In the genomic region with DNA sequence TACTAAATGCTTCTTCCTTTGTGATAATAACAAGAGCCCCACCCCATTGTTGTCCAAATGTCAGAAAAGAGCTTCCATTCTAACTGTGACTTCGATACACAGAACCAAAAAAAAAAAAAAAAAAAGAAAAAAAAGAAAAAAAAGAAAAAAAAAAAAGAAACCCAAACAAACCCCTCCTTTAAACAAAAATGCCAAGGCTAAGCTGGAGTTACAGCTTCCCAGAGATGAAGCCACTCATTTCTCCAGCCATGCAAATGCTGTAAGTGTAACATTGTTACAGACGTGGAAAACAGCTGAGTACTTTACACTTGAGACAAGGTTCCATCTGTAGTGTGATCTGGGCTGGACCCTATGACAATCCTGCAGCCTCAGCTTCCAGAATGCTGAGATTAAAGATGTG, we compare ENCODE assay signal across 8 mouse cellular contexts. TPM values are rescaled to one million over a fixed set of nuclear protein-coding genes. Genes with fewer than 3 reads are reported as not detected.
DNase-seq lines count a peak whose midpoint lies in the region; ATAC-seq and TF ChIP-seq lines count a peak whose summit lies in the region.

No protein-coding gene starts in this region.

- H3K27ac ChIP-seq in heart, embryonic 12.5 days (ENCODE audit: poor library complexity, severe bottlenecking) = peak overlapping the region; percentile 87
- H3K27ac ChIP-seq in MEL (ENCODE audit: control insufficient read depth, low read depth, low read length) = peak overlapping the region; percentile 87
- H3K27ac ChIP-seq in hindbrain, embryonic 13.5 days = peak overlapping the region; percentile 45; the same call in 1 of the 2 replicates
- peak overlapping the region; percentile 94 for H3K27ac ChIP-seq in midbrain, embryonic 10.5 days (replicated peaks)

- no peak for TF ChIP-seq EP300 in MEL (IDR thresholded peaks at IDR 0.05; ENCODE audit: low read depth in 1 of 2, low read length in 2 of 2)

- peaks cover 29% of the 10 kb centered on the region for H3K4me1 ChIP-seq in heart, embryonic 12.5 days (replicated peaks)
- peaks cover 14 to 35% of the 10 kb centered on the region in 2 experiments for H3K4me1 ChIP-seq in MEL (ENCODE audit: control insufficient read depth in 1 of 2, insufficient read depth in 2 of 2, low read length in 2 of 2)
- peaks cover 43% of the 10 kb centered on the region for H3K4me1 ChIP-seq in hindbrain, embryonic 13.5 days (replicated peaks)
- H3K4me1 ChIP-seq in midbrain, embryonic 10.5 days = peaks cover 46% of the 10 kb centered on the region

- no peak for DNase-seq in heart, postnatal 10 days
- no peak for DNase-seq in MEL (ENCODE audit: low read depth, low spot score)
- no peak for DNase-seq in midbrain, embryonic 10.5 days (ENCODE audit: low spot score)
- no peak for DNase-seq in gastrocnemius, postnatal 10 days
- DNase-seq in layer of hippocampus, postnatal 14 days (ENCODE audit: low spot score in 2 of 2) = no peak
- DNase-seq in ovary, postnatal 36 days (ENCODE audit: low spot score) = no peak

- no peak for ATAC-seq in heart, embryonic 12.5 days (ENCODE audit: insufficient number of reproducible peaks, low FRiP score)
- no peak for ATAC-seq in hindbrain, embryonic 13.5 days (ENCODE audit: low FRiP score)

- TF ChIP-seq POLR2A in MEL (IDR thresholded peaks at IDR 0.05; ENCODE audit: control insufficient read depth in 1 of 2, insufficient read depth in 1 of 2, low read depth in 1 of 2, low read length in 2 of 2, poor library complexity in 1 of 2) = no peak

- H3K4me3 ChIP-seq in heart, embryonic 12.5 days = peak overlapping the region; percentile 62
- H3K4me3 ChIP-seq in MEL (ENCODE audit: control insufficient read depth in 1 of 2, insufficient read depth in 1 of 2, low read depth in 2 of 2, low read length in 2 of 2) = peak overlapping the region; percentile 75 to 92
- H3K4me3 ChIP-seq in hindbrain, embryonic 13.5 days = peak overlapping the region; percentile 54
- H3K4me3 ChIP-seq in midbrain, embryonic 10.5 days = peak overlapping the region; percentile 73

- peak overlapping the region; percentile 76 for H3K4me2 ChIP-seq in heart, embryonic 12.5 days
- H3K4me2 ChIP-seq in hindbrain, embryonic 13.5 days = peak overlapping the region; percentile 82

- H3K9me3 ChIP-seq in heart, embryonic 12.5 days (replicated peaks) = 0 out of 2 replicates have a peak, but pooled peaks cover 4% of the 10 kb centered on the region
- H3K9me3 ChIP-seq in MEL (replicated peaks; ENCODE audit: insufficient read depth, low read length) = no peaks in the 10 kb centered on the region
- H3K9me3 ChIP-seq in hindbrain, embryonic 13.5 days = no peaks in the 10 kb centered on the region
- no peaks in the 10 kb centered on the region for H3K9me3 ChIP-seq in midbrain, embryonic 10.5 days (replicated peaks)

- H3K36me3 ChIP-seq in heart, embryonic 12.5 days = peaks cover 33% of the 10 kb centered on the region
- H3K36me3 ChIP-seq in MEL (ENCODE audit: control insufficient read depth in 1 of 2, insufficient read depth in 2 of 2, low read length in 2 of 2) = peaks cover 7 to 37% of the 10 kb centered on the region in 2 experiments
- peaks cover 23% of the 10 kb centered on the region for H3K36me3 ChIP-seq in hindbrain, embryonic 13.5 days
- H3K36me3 ChIP-seq in midbrain, embryonic 10.5 days = peaks cover 40% of the 10 kb centered on the region

- no peak for TF ChIP-seq RAD21 in MEL (IDR thresholded peaks at IDR 0.05; ENCODE audit: low read depth, low read length)

- WGBS in heart, embryonic 12.5 days = 34% methylated on average over 2 of the region's 2 CpGs
- 34% methylated on average over 2 of the region's 2 CpGs for WGBS in hindbrain, embryonic 13.5 days
- 28% methylated on average over 2 of the region's 2 CpGs for WGBS in midbrain, embryonic 10.5 days

- peaks cover 48% of the 10 kb centered on the region for H3K79me2 ChIP-seq in MEL (ENCODE audit: control insufficient read depth, insufficient read depth, low read length, poor library complexity)

- no peak for TF ChIP-seq CTCF in MEL (IDR thresholded peaks at IDR 0.05 in 2 of 3, conservative IDR thresholded peaks at IDR 0.05 in 1 of 3; ENCODE audit: control insufficient read depth in 1 of 3, insufficient read depth in 1 of 3, low read depth in 2 of 3, low read length in 3 of 3, poor library complexity in 1 of 3, severe bottlenecking in 1 of 3)

- H3K27me3 ChIP-seq in heart, embryonic 12.5 days (replicated peaks) = no peaks in the 10 kb centered on the region
- no peaks in the 10 kb centered on the region for H3K27me3 ChIP-seq in MEL (ENCODE audit: control insufficient read depth in 1 of 2, insufficient read depth in 2 of 2, low read length in 2 of 2)
- no peaks in the 10 kb centered on the region for H3K27me3 ChIP-seq in hindbrain, embryonic 13.5 days
- no peaks in the 10 kb centered on the region for H3K27me3 ChIP-seq in midbrain, embryonic 10.5 days (ENCODE audit: low read depth, poor library complexity, severe bottlenecking)

- intact Hi-C loops in heart, postnatal 10 days (cut with DNase I) = no loop called here

- peak overlapping the region; percentile 74 for H3K9ac ChIP-seq in heart, embryonic 12.5 days
- H3K9ac ChIP-seq in MEL (ENCODE audit: control insufficient read depth, low read depth, low read length, poor library complexity, severe bottlenecking) = peak overlapping the region; percentile 81
- peak overlapping the region; percentile 68 for H3K9ac ChIP-seq in hindbrain, embryonic 13.5 days

TF ChIP-seq in MEL, 35 proteins besides CTCF, POLR2A, EP300 and RAD21 (continues in another document):
- TF ChIP-seq MYB (IDR thresholded peaks at IDR 0.05; ENCODE audit: low read depth, low read length) = peak; percentile 22; the same call in 1 of the 2 replicates
- 0 out of 2 replicates have a peak, but pooled peaks have one; percentile 43 for TF ChIP-seq GATA1 (IDR thresholded peaks at IDR 0.05; ENCODE audit: low read depth, low read length)
- peak; percentile 54; the same call in 1 of the 2 replicates for TF ChIP-seq ZNF384 (IDR thresholded peaks at IDR 0.05; ENCODE audit: low read depth, low read length)
- TF ChIP-seq KAT2A (conservative IDR thresholded peaks at IDR 0.05; ENCODE audit: low read depth, low read length) = no peak
- no peak for TF ChIP-seq SMC3 (IDR thresholded peaks at IDR 0.05; ENCODE audit: low read depth, low read length)

RNA-seq across cellular contexts. Expression of a gene that starts 1.1 kb away (rescaled TPM):
- polyA plus RNA-seq in heart, embryonic 12.5 days (2016; fragmentation: Nextera tagmentation; extraction: Ambion mirVana) = 355 and 356 TPM in 2 replicates
- 10 to 100 TPM; 26.6 to 26.9 TPM for total RNA-seq in heart, postnatal 10 days (2021)
- 271 and 292 TPM in 2 replicates for total RNA-seq in MEL (2012; rRNA removed)
- 100 to 1,000 TPM; 177 to 438 TPM for polyA plus RNA-seq in MEL (2012; ENCODE audit: insufficient read depth in 1 of 2, insufficient read length in 2 of 2, low read depth in 1 of 2, low replicate concordance in 2 of 2, missing spikeins in 1 of 2)
- 116 and 121 TPM in 2 replicates for polyA plus RNA-seq in hindbrain, embryonic 13.5 days (2015; fragmentation: Nextera tagmentation; extraction: Ambion mirVana)
- 540 and 645 TPM in 2 replicates for polyA plus RNA-seq in midbrain, embryonic 10.5 days (2016; fragmentation: Nextera tagmentation; extraction: Ambion mirVana)
- 10 to 100 TPM; 19.7 to 22.3 TPM for total RNA-seq in gastrocnemius, postnatal 10 days (2021)
- total RNA-seq in layer of hippocampus, postnatal 14 days (2021) = 1 to 10 TPM; 4.6 to 6.5 TPM

RNA-seq across cellular contexts. Expression of a gene that starts 1.1 kb away (rescaled TPM):
- 76.2 and 78.1 TPM in 2 replicates for polyA plus RNA-seq in heart, embryonic 12.5 days (2016; fragmentation: Nextera tagmentation; extraction: Ambion mirVana)
- total RNA-seq in heart, postnatal 10 days (2021) = 10 to 100 TPM; 59.1 to 62.1 TPM
- total RNA-seq in MEL (2012; rRNA removed) = 41.9 and 49.2 TPM in 2 replicates
- 10 to 100 TPM in 1 of 2 experiments, not detected in 1; 79.8 TPM for polyA plus RNA-seq in MEL (2012; ENCODE audit: insufficient read depth in 1 of 2, insufficient read length in 2 of 2, low read depth in 1 of 2, low replicate concordance in 2 of 2, missing spikeins in 1 of 2)
- polyA plus RNA-seq in hindbrain, embryonic 13.5 days (2015; fragmentation: Nextera tagmentation; extraction: Ambion mirVana) = 24.3 and 24.4 TPM in 2 replicates
- polyA plus RNA-seq in midbrain, embryonic 10.5 days (2016; fragmentation: Nextera tagmentation; extraction: Ambion mirVana) = 51.8 TPM in 2 replicates
- 10 to 100 TPM; 50.0 to 57.8 TPM for total RNA-seq in gastrocnemius, postnatal 10 days (2021)
- total RNA-seq in layer of hippocampus, postnatal 14 days (2021) = 10 to 100 TPM; 14.2 to 15.0 TPM

RNA-seq across cellular contexts. Expression of a gene that starts 5.5 kb away (rescaled TPM):
- 31.7 and 32.5 TPM in 2 replicates for polyA plus RNA-seq in heart, embryonic 12.5 days (2016; fragmentation: Nextera tagmentation; extraction: Ambion mirVana)
- total RNA-seq in heart, postnatal 10 days (2021) = 10 to 100 TPM; 44.4 TPM
- total RNA-seq in MEL (2012; rRNA removed) = 38.0 and 42.9 TPM in 2 replicates
- 10 to 100 TPM in 1 of 2 experiments, not detected in 1; 54.2 TPM for polyA plus RNA-seq in MEL (2012; ENCODE audit: insufficient read depth in 1 of 2, insufficient read length in 2 of 2, low read depth in 1 of 2, low replicate concordance in 2 of 2, missing spikeins in 1 of 2)
- polyA plus RNA-seq in hindbrain, embryonic 13.5 days (2015; fragmentation: Nextera tagmentation; extraction: Ambion mirVana) = 38.5 and 39.3 TPM in 2 replicates
- polyA plus RNA-seq in midbrain, embryonic 10.5 days (2016; fragmentation: Nextera tagmentation; extraction: Ambion mirVana) = 27.9 and 34.2 TPM in 2 replicates
- total RNA-seq in gastrocnemius, postnatal 10 days (2021) = 10 to 100 TPM; 25.8 to 29.5 TPM
- total RNA-seq in layer of hippocampus, postnatal 14 days (2021) = 10 to 100 TPM; 30.4 to 30.5 TPM

RNA-seq across cellular contexts. Expression of a gene that starts 12.9 kb away (rescaled TPM):
- 36.1 and 37.5 TPM in 2 replicates for polyA plus RNA-seq in heart, embryonic 12.5 days (2016; fragmentation: Nextera tagmentation; extraction: Ambion mirVana)
- 10 to 100 TPM; 16.8 to 22.3 TPM for total RNA-seq in heart, postnatal 10 days (2021)
- total RNA-seq in MEL (2012; rRNA removed) = 50.8 and 61.1 TPM in 2 replicates
- 10 to 100 TPM in 1 of 2 experiments, not detected in 1; 50.3 TPM for polyA plus RNA-seq in MEL (2012; ENCODE audit: insufficient read depth in 1 of 2, insufficient read length in 2 of 2, low read depth in 1 of 2, low replicate concordance in 2 of 2, missing spikeins in 1 of 2)
- polyA plus RNA-seq in hindbrain, embryonic 13.5 days (2015; fragmentation: Nextera tagmentation; extraction: Ambion mirVana) = 38.7 and 42.0 TPM in 2 replicates
- 41.9 and 43.3 TPM in 2 replicates for polyA plus RNA-seq in midbrain, embryonic 10.5 days (2016; fragmentation: Nextera tagmentation; extraction: Ambion mirVana)
- total RNA-seq in gastrocnemius, postnatal 10 days (2021) = 10 to 100 TPM; 15.9 to 22.2 TPM
- 10 to 100 TPM; 49.5 to 57.6 TPM for total RNA-seq in layer of hippocampus, postnatal 14 days (2021)

RNA-seq across cellular contexts. Expression of a gene that starts 14.5 kb away (rescaled TPM):
- polyA plus RNA-seq in heart, embryonic 12.5 days (2016; fragmentation: Nextera tagmentation; extraction: Ambion mirVana) = 0.54 TPM in 1 of 2 replicates, not detected in the other
- under 1 TPM in 1 of 2 experiments, not detected in 1; 0.64 TPM for total RNA-seq in heart, postnatal 10 days (2021)
- total RNA-seq in MEL (2012; rRNA removed) = not detected in 2 replicates
- polyA plus RNA-seq in MEL (2012; ENCODE audit: insufficient read depth in 1 of 2, insufficient read length in 2 of 2, low read depth in 1 of 2, low replicate concordance in 2 of 2, missing spikeins in 1 of 2) = not detected
- 1.1 and 1.4 TPM in 2 replicates for polyA plus RNA-seq in hindbrain, embryonic 13.5 days (2015; fragmentation: Nextera tagmentation; extraction: Ambion mirVana)
- 0.68 and 1.2 TPM in 2 replicates for polyA plus RNA-seq in midbrain, embryonic 10.5 days (2016; fragmentation: Nextera tagmentation; extraction: Ambion mirVana)
- total RNA-seq in gastrocnemius, postnatal 10 days (2021) = under 1 TPM; 0.59 to 0.73 TPM
- 1 to 10 TPM; 3.2 to 4.3 TPM for total RNA-seq in layer of hippocampus, postnatal 14 days (2021)
